Mouse (Mus musculus): Measurements from ENCODE around the gene Dnmt3a. TPM values are rescaled to one million over a fixed set of nuclear protein-coding genes. Genes with fewer than 3 reads are reported as not detected.
"Not testable (repeated sequence)": the region's sequence is repeated elsewhere in the genome, so short reads cannot be mapped to it uniquely, and the experiment has no call there.

The Dnmt3a gene
- polyA plus RNA-seq, 2 experiments, result 48.7 to 74.5 TPM

DNA sequence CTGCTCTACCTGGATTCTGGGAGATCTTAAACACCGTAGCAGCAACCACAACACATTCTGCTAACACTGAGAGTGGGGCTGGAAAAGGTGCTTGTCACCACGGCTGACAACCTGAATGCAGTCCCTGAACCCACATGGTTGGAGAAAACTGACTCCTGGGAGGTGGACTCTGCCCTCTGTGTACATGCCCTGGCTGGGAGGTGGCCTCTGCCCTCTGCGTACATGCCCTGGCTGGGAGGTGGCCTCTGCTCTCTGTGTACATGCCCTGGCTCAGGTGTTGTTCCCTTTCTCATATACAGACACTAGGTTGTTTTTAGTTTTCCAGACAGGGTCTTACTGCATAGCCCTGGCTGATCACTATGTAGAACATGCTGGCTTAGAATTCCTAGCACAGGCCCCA is 113.6 kb downstream of the Dnmt3a start:
- TF ChIP-seq POLR2A (IDR thresholded peaks at IDR 0.05; ENCODE audit: borderline replicate concordance, extremely low read depth, insufficient read depth, insufficient read length), result no peak
- H3K4me2 ChIP-seq (replicated peaks; ENCODE audit: low read depth, low read length, severe bottlenecking), result no peak overlapping the region
- no peaks in the 10 kb centered on the region for H3K4me1 ChIP-seq (ENCODE audit: control insufficient read depth, insufficient read depth, low read length)
- H3K9ac ChIP-seq (ENCODE audit: low read depth, low read length, severe bottlenecking), result no peak overlapping the region
- ATAC-seq (ENCODE audit: low FRiP score, low read depth) (no peak), DNase-seq (ENCODE audit: low spot score) (no peak)
- WGBS, result 79% methylated on average over 3 of the region's 3 CpGs
- H3K9me3 ChIP-seq (ENCODE audit: control insufficient read depth, low read length), result no peaks in the 10 kb centered on the region
- peaks cover 5% of the 10 kb centered on the region for H3K36me3 ChIP-seq (ENCODE audit: control insufficient read depth, insufficient read depth, low read length)
- no peaks in the 10 kb centered on the region for H3K27me3 ChIP-seq (ENCODE audit: control insufficient read depth, insufficient read depth, low read length)
- H3K27ac ChIP-seq (replicated peaks; ENCODE audit: low read depth, low read length), result no peak overlapping the region
- no peak overlapping the region for H3K4me3 ChIP-seq (replicated peaks; ENCODE audit: low read length)

GRCm38 (mm10) chr12:3926127-3926526 is 120.3 kb downstream of the Dnmt3a start:
- 0% methylated on average over 1 of the region's 1 CpGs for WGBS
- ATAC-seq (ENCODE audit: low FRiP score, low read depth), result peak; percentile 55; the same call in 1 of the 2 replicates
- Histone ChIP-seq H3K27ac (replicated peaks; ENCODE audit: low read depth, low read length) (no peak overlapping the region), H3K9me3 (ENCODE audit: control insufficient read depth, low read length) (no peaks in the 10 kb centered on the region), H3K27me3 (ENCODE audit: control insufficient read depth, insufficient read depth, low read length) (no peaks in the 10 kb centered on the region), H3K9ac (ENCODE audit: low read depth, low read length, severe bottlenecking) (no peak overlapping the region), H3K4me3 (replicated peaks; ENCODE audit: low read length) (no peak overlapping the region), H3K4me1 (ENCODE audit: control insufficient read depth, insufficient read depth, low read length) (no peaks in the 10 kb centered on the region), H3K4me2 (replicated peaks; ENCODE audit: low read depth, low read length, severe bottlenecking) (no peak overlapping the region), H3K36me3 (ENCODE audit: control insufficient read depth, insufficient read depth, low read length) (no peaks in the 10 kb centered on the region)
- TF ChIP-seq POLR2A (IDR thresholded peaks at IDR 0.05; ENCODE audit: borderline replicate concordance, extremely low read depth, insufficient read depth, insufficient read length), result no peak
- DNase-seq (ENCODE audit: low spot score), result peak; percentile 63

DNA sequence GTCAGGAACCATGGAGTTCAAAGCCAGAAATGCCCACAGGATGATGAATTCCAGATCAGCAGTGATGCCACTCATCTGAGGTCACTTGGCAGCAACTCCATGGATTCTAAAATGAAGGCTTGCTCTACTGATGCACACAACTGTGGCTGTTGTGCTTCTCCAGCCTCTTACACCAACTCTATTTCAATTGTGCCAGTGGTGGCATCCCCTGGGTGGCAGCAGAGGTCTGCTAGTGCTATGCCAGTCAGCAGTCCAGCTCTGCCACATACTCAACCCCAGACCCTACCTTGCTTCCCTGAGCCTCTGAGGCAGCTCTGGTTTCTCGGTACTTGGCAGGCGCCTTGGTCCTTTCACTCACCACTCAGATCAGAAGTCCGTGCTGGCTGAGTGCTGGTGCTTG is 123.0 kb downstream of the Dnmt3a start:
- WGBS, result 65% methylated on average over 3 of the region's 3 CpGs

DNA sequence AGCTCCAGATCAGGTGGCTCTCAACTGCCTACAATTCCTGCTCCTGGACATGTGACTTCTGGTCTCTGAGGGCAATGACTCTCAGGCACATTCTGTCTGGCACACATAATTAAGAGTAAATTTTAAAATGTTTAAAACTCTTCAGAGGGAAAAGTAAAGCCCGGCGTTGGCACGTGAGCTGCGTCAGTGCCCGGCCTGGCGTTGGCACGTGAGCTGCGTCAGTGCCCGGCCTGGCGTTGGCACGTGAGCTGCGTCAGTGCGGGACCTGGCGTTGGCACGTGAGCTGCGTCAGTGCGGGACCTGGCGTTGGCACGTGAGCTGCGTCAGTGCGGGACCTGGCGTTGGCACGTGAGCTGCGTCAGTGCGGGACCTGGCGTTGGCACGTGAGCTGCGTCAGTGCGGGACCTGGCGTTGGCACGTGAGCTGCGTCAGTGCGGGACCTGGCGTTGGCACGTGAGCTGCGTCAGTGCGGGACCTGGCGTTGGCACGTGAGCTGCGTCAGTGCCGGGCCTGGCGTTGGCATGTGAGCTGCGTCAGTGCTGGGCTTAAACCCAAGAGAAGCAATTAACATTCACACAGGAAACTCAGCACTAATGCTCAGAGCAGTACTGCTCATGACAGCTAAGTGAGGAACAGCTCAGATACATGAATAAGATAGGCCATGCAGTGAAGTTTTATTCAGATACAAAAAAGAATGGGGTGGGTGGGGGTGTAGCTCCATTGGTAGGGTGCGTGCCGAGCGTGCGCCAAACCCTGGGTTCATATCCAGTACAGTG is 124.5 kb downstream of the Dnmt3a start:
- DNase-seq (ENCODE audit: low spot score); H3K4me3 ChIP-seq (replicated peaks; ENCODE audit: low read length); H3K36me3 ChIP-seq (ENCODE audit: control insufficient read depth, insufficient read depth, low read length); H3K9me3 ChIP-seq (ENCODE audit: control insufficient read depth, low read length); H3K4me2 ChIP-seq (replicated peaks; ENCODE audit: low read depth, low read length, severe bottlenecking); H3K9ac ChIP-seq (ENCODE audit: low read depth, low read length, severe bottlenecking); H3K27ac ChIP-seq (replicated peaks; ENCODE audit: low read depth, low read length); ATAC-seq (ENCODE audit: low FRiP score, low read depth); H3K27me3 ChIP-seq (ENCODE audit: control insufficient read depth, insufficient read depth, low read length); H3K4me1 ChIP-seq (ENCODE audit: control insufficient read depth, insufficient read depth, low read length): not testable (repeated sequence)
- 88% methylated on average over 28 of the region's 47 CpGs for WGBS

More for the DNA sequence above, 123.0 kb downstream of the Dnmt3a start:
- H3K36me3 ChIP-seq (ENCODE audit: control insufficient read depth, insufficient read depth, low read length), result no peaks in the 10 kb centered on the region
- DNase-seq (ENCODE audit: low spot score), result no peak
- H3K4me1 ChIP-seq (ENCODE audit: control insufficient read depth, insufficient read depth, low read length), result no peaks in the 10 kb centered on the region
- TF ChIP-seq POLR2A (IDR thresholded peaks at IDR 0.05; ENCODE audit: borderline replicate concordance, extremely low read depth, insufficient read depth, insufficient read length), result no peak
- no peak overlapping the region for H3K4me2 ChIP-seq (replicated peaks; ENCODE audit: low read depth, low read length, severe bottlenecking)
- no peak for ATAC-seq (ENCODE audit: low FRiP score, low read depth)
- H3K4me3 ChIP-seq (replicated peaks; ENCODE audit: low read length), result no peak overlapping the region
- H3K9ac ChIP-seq (ENCODE audit: low read depth, low read length, severe bottlenecking), result no peak overlapping the region
- no peak overlapping the region for H3K27ac ChIP-seq (replicated peaks; ENCODE audit: low read depth, low read length)
- H3K27me3 ChIP-seq (ENCODE audit: control insufficient read depth, insufficient read depth, low read length), result no peaks in the 10 kb centered on the region
- H3K9me3 ChIP-seq (ENCODE audit: control insufficient read depth, low read length), result no peaks in the 10 kb centered on the region

DNA sequence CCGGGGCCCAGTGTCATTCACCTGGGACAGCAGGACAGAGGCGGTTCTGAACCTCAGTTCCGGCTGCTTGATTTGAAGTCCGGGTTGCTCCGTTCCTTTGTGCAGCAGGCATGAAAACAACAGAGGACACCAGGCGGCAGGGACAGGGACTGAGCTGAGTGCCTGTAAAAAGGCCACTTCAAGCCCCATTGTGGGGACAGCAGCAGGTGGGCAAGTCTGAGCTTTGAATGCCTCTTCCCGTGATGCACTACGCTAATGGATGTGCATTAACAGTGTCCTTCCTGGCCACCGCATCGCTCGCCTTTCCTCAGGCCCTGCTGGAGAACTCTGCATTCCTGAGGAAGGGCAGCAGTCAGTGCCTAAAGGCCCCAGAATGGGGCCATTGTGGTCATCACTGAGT is 136.2 kb downstream of the Dnmt3a start:
- DNase-seq (ENCODE audit: low spot score) (no peak), ATAC-seq (ENCODE audit: low FRiP score, low read depth) (no peak)
- H3K27ac ChIP-seq (replicated peaks; ENCODE audit: low read depth, low read length), result no peak overlapping the region

More for the DNA sequence above, 136.2 kb downstream of the Dnmt3a start:
- H3K4me3 ChIP-seq (replicated peaks; ENCODE audit: low read length), result no peak overlapping the region
- no peak overlapping the region for H3K4me2 ChIP-seq (replicated peaks; ENCODE audit: low read depth, low read length, severe bottlenecking)
- no peaks in the 10 kb centered on the region for H3K27me3 ChIP-seq (ENCODE audit: control insufficient read depth, insufficient read depth, low read length)
- WGBS, result 45% methylated on average over 11 of the region's 11 CpGs
- no peak overlapping the region for H3K9ac ChIP-seq (ENCODE audit: low read depth, low read length, severe bottlenecking)
- H3K4me1 ChIP-seq (ENCODE audit: control insufficient read depth, insufficient read depth, low read length), result no peaks in the 10 kb centered on the region
- TF ChIP-seq POLR2A (IDR thresholded peaks at IDR 0.05; ENCODE audit: borderline replicate concordance, extremely low read depth, insufficient read depth, insufficient read length), result no peak
- no peaks in the 10 kb centered on the region for H3K9me3 ChIP-seq (ENCODE audit: control insufficient read depth, low read length)
- H3K36me3 ChIP-seq (ENCODE audit: control insufficient read depth, insufficient read depth, low read length), result no peaks in the 10 kb centered on the region

Measured in limb, embryonic 14.5 days (tissue).